Mouse (Mus musculus): ENCODE measurements around the gene Fbxw5. TPM values are rescaled to one million over a fixed set of nuclear protein-coding genes. Genes with fewer than 3 reads are reported as not detected.

Gene Fbxw5
- total RNA-seq, 2 experiments from 2014 or later = 130 to 134 TPM

Other genes with a start within 250 kb of the Fbxw5 start
- gene Tmem203, start 245.3 kb upstream of the Fbxw5 start, total RNA-seq (2021) = 10 to 100 TPM; 34.3 to 38.0 TPM
- gene Tprn, start 238.1 kb upstream of the Fbxw5 start, total RNA-seq (2021) = 10 to 100 TPM; 21.1 to 23.2 TPM
- gene Ssna1, start 228.3 kb upstream of the Fbxw5 start, total RNA-seq (2021) = 10 to 100 TPM; 69.1 to 70.1 TPM
- gene Anapc2, start 228.3 kb upstream of the Fbxw5 start, total RNA-seq (2021) = 10 to 100 TPM; 66.6 to 72.1 TPM
- gene Tmem210, start 212.6 kb upstream of the Fbxw5 start, total RNA-seq (2021) = not detected
- not detected for gene Lrrc26, start 210.8 kb upstream of the Fbxw5 start, total RNA-seq (2021)
- 100 to 1,000 TPM; 419 to 451 TPM for gene Grin1, start 181.6 kb upstream of the Fbxw5 start, total RNA-seq (2021)
- gene Man1b1, start 168.4 kb upstream of the Fbxw5 start, total RNA-seq (2021) = 10 to 100 TPM; 49.0 to 59.9 TPM
- 10 to 100 TPM; 24.7 to 29.4 TPM for gene Dpp7, start 144.4 kb upstream of the Fbxw5 start, total RNA-seq (2021)
- 10 to 100 TPM in 1 of 2 experiments, 1 to 10 TPM in 1; 9.2 to 11.8 TPM for gene Uap1l1, start 135.1 kb upstream of the Fbxw5 start, total RNA-seq (2021)
- 10 to 100 TPM; 11.9 to 15.3 TPM for gene Sapcd2, start 128.4 kb upstream of the Fbxw5 start, total RNA-seq (2021)
- gene Entpd2, start 104.9 kb upstream of the Fbxw5 start, total RNA-seq (2021) = 10 to 100 TPM; 22.3 to 23.4 TPM
- 100 to 1,000 TPM; 402 to 418 TPM for gene Npdc1, start 101.4 kb upstream of the Fbxw5 start, total RNA-seq (2021)
- under 1 TPM; 0.31 to 0.81 TPM for gene Fut7, start 77.5 kb upstream of the Fbxw5 start, total RNA-seq (2021)
- gene Abca2, start 72.0 kb upstream of the Fbxw5 start, total RNA-seq (2021) = 100 to 1,000 TPM; 140 to 141 TPM
- gene Clic3, start 43.9 kb upstream of the Fbxw5 start, total RNA-seq (2021) = under 1 TPM in 1 of 2 experiments, not detected in 1; 0.58 TPM
- 10 to 100 TPM; 52.1 to 57.7 TPM for gene Paxx, start 39.7 kb upstream of the Fbxw5 start, total RNA-seq (2021)
- gene Ptgds, start 30.7 kb upstream of the Fbxw5 start, total RNA-seq (2021) = 100 to 1,000 TPM; 234 to 420 TPM
- not detected for gene Lcn12, start 6.8 kb upstream of the Fbxw5 start, total RNA-seq (2021)
- 1 to 10 TPM; 1.5 to 1.7 TPM for gene C8g, start 969 bp downstream of the Fbxw5 start, total RNA-seq (2021)
- 10 to 100 TPM in 1 of 2 experiments, 1 to 10 TPM in 1; 9.8 to 11.1 TPM for gene Traf2, start 46.2 kb downstream of the Fbxw5 start, total RNA-seq (2021)
- gene Edf1, start 57.1 kb downstream of the Fbxw5 start, total RNA-seq (2021) = 100 to 1,000 TPM; 214 to 226 TPM
- 1 to 10 TPM; 1.7 to 2.6 TPM for gene Mamdc4, start 74.1 kb downstream of the Fbxw5 start, total RNA-seq (2021)
- 10 to 100 TPM; 81.2 to 83.8 TPM for gene Phpt1, start 74.5 kb downstream of the Fbxw5 start, total RNA-seq (2021)
- 100 to 1,000 TPM in 1 of 2 experiments, 10 to 100 TPM in 1; 99.8 to 103 TPM for gene Ajm1, start 81.0 kb downstream of the Fbxw5 start, total RNA-seq (2021)
- gene Rabl6, start 107.8 kb downstream of the Fbxw5 start, total RNA-seq (2021) = 100 to 1,000 TPM; 105 to 107 TPM
- not detected for gene Ccdc183, start 116.9 kb downstream of the Fbxw5 start, total RNA-seq (2021)
- 10 to 100 TPM; 25.0 TPM for gene Tmem141, start 121.3 kb downstream of the Fbxw5 start, total RNA-seq (2021)
- gene Fcna, start 127.3 kb downstream of the Fbxw5 start, total RNA-seq (2021) = 1 to 10 TPM; 1.0 to 1.4 TPM
- not detected for gene Lcn8, start 152.4 kb downstream of the Fbxw5 start, total RNA-seq (2021)
- gene Lcn5, start 157.2 kb downstream of the Fbxw5 start, total RNA-seq (2021) = not detected
- gene Lcn6, start 176.0 kb downstream of the Fbxw5 start, total RNA-seq (2021) = not detected
- not detected for gene Lcn10, start 182.0 kb downstream of the Fbxw5 start, total RNA-seq (2021)
- gene Obp2a, start 199.3 kb downstream of the Fbxw5 start, total RNA-seq (2021) = not detected
- gene Bmyc, start 206.0 kb downstream of the Fbxw5 start, total RNA-seq (2021) = 10 to 100 TPM; 80.9 to 82.5 TPM
- gene Obp2b, start 236.3 kb downstream of the Fbxw5 start, total RNA-seq (2021) = not detected